Mouse (Mus musculus): ENCODE measurements around the gene Lrsam1. TPM values are rescaled to one million over a fixed set of nuclear protein-coding genes. Genes with fewer than 3 reads are reported as not detected.

The Lrsam1 gene
- total RNA-seq (2012; rRNA removed) (9.5 and 10.2 TPM in 2 replicates), total RNA-seq (2014; rRNA removed) (4.6 and 5.0 TPM in 2 replicates), polyA plus RNA-seq (2012; ENCODE audit: insufficient read length, low read depth) (4.7 and 5.4 TPM in 2 replicates)

GRCm38 (mm10) chr2:32961192-32961995 lies at the start of gene Lrsam1, which contains the start of gene Rpl12:
TSS of gene Lrsam1 (minus strand) at chr2:32961614.
TSS of gene Rpl12 (plus strand) at chr2:32961559.
- peaks cover 27 to 58% of the 10 kb centered on the region in 2 experiments for H3K36me3 ChIP-seq (replicated peaks in 1 of 2; ENCODE audit: control insufficient read depth in 1 of 2, insufficient read depth in 1 of 2, low read length in 1 of 2)
- no peaks in the 10 kb centered on the region for H3K27me3 ChIP-seq (replicated peaks)
- dilution Hi-C loops (cut with MboI; ENCODE audit: extremely low pct_ligation_motif_present, extremely low pct_unique_long_range_greater_than_20kb, low sequenced_read_pairs) (no loop called here), in situ Hi-C loops (cut with MboI; ENCODE audit: low pct_ligation_motif_present, low pct_unique_long_range_greater_than_20kb, low sequenced_read_pairs) (no loop called here)
- peak within 1 kb of the TSS; percentile 82 to 97 (median 93) for H3K4me3 ChIP-seq (replicated peaks in 1 of 3; ENCODE audit: low read depth in 2 of 3, low read length in 2 of 3, poor library complexity in 1 of 3)
- DNase-seq (ENCODE audit: extremely low read depth) = peak; percentile 91
- TF ChIP-seq USF1 (IDR thresholded peaks at IDR 0.05; ENCODE audit: low read depth, low read length) (no peak), CHD2 (IDR thresholded peaks at IDR 0.05; ENCODE audit: low read length) (peak; percentile 99), TBP (conservative IDR thresholded peaks at IDR 0.05; ENCODE audit: low read depth, low read length) (peak; percentile 97), MYC (IDR thresholded peaks at IDR 0.05; ENCODE audit: low read depth, low read length) (peak; percentile 97), BHLHE40 (IDR thresholded peaks at IDR 0.05; ENCODE audit: low read depth, low read length) (no peak; the same call in 1 of the 2 replicates), SIN3A (IDR thresholded peaks at IDR 0.05; ENCODE audit: low read length) (peak; percentile 65; the same call in 1 of the 2 replicates), UBTF (IDR thresholded peaks at IDR 0.05; ENCODE audit: low read depth, low read length) (no peak; the same call in 1 of the 2 replicates), E2F4 (IDR thresholded peaks at IDR 0.05; ENCODE audit: insufficient replicate concordance, low read depth, low read length) (no peak), RAD21 (IDR thresholded peaks at IDR 0.05; ENCODE audit: low read depth, low read length) (no peak), HCFC1 (IDR thresholded peaks at IDR 0.05; ENCODE audit: low read depth, low read length) (peak; percentile 92), PAX5 (IDR thresholded peaks at IDR 0.05; ENCODE audit: low read length) (no peak), ZNF384 (IDR thresholded peaks at IDR 0.05; ENCODE audit: low read depth, low read length) (no peak), ELF1 (IDR thresholded peaks at IDR 0.05; ENCODE audit: low read depth, low read length) (peak; percentile 73), POLR2AphosphoS2 (IDR thresholded peaks at IDR 0.05; ENCODE audit: low read depth, low read length) (peak; percentile 95; the same call in 1 of the 2 replicates), KAT2A (IDR thresholded peaks at IDR 0.05; ENCODE audit: insufficient replicate concordance, low read length) (peak; percentile 85), ZKSCAN1 (IDR thresholded peaks at IDR 0.05; ENCODE audit: borderline replicate concordance, low read depth, low read length) (no peak), ZMIZ1 (IDR thresholded peaks at IDR 0.05; ENCODE audit: low read depth, low read length) (peak; percentile 96), MEF2A (IDR thresholded peaks at IDR 0.05; ENCODE audit: borderline replicate concordance, low read depth, low read length) (no peak), NELFE (IDR thresholded peaks at IDR 0.05; ENCODE audit: low read depth, low read length) (peak; percentile 98), TCF12 (IDR thresholded peaks at IDR 0.05; ENCODE audit: low read depth, low read length) (peak; percentile 98), CTCF (conservative IDR thresholded peaks at IDR 0.05 in 1 of 2, IDR thresholded peaks at IDR 0.05 in 1 of 2; ENCODE audit: low read depth in 2 of 2, low read length in 2 of 2) (no peak), MAZ (IDR thresholded peaks at IDR 0.05; ENCODE audit: low read depth, low read length) (peak; percentile 37; the same call in 1 of the 2 replicates), MAX (IDR thresholded peaks at IDR 0.05; ENCODE audit: low read length) (peak; percentile 93), ETS1 (conservative IDR thresholded peaks at IDR 0.05; ENCODE audit: low read depth, low read length) (no peak), NRF1 (IDR thresholded peaks at IDR 0.05; ENCODE audit: low read depth, low read length) (peak; percentile 62), MXI1 (IDR thresholded peaks at IDR 0.05; ENCODE audit: low read depth, low read length) (peak; percentile 96), POLR2A (IDR thresholded peaks at IDR 0.05; ENCODE audit: low read depth, low read length) (peak; percentile 99), JUND (conservative IDR thresholded peaks at IDR 0.05; ENCODE audit: low read depth, low read length) (no peak)
- peak within 1 kb of the TSS; percentile 93 for H3K4me2 ChIP-seq (ENCODE audit: insufficient read depth, low read depth, poor library complexity, severe bottlenecking)
- H3K9me3 ChIP-seq (replicated peaks; ENCODE audit: low read length) = no peaks in the 10 kb centered on the region
- peak within 1 kb of the TSS; percentile 100 for H3K9ac ChIP-seq (ENCODE audit: insufficient read depth, low read depth)
- peak within 1 kb of the TSS; percentile 90 for H3K27ac ChIP-seq (ENCODE audit: insufficient read depth, low read depth)
- H3K4me1 ChIP-seq (ENCODE audit: control insufficient read depth in 1 of 2, insufficient read depth in 2 of 2) = peaks cover 8 to 35% of the 10 kb centered on the region in 2 experiments
- H3K79me2 ChIP-seq (replicated peaks; ENCODE audit: control insufficient read depth, extremely low read depth, insufficient read depth, poor library complexity, severe bottlenecking) = peaks cover 34% of the 10 kb centered on the region
